Mouse (Mus musculus): Measurements from ENCODE around the gene Rps6ka2. TPM values are rescaled to one million over a fixed set of nuclear protein-coding genes. Genes with fewer than 3 reads are reported as not detected.
"Not testable (repeated sequence)": the region's sequence is repeated elsewhere in the genome, so short reads cannot be mapped to it uniquely, and the experiment has no call there.

The Rps6ka2 gene
- total RNA-seq, 2 experiments from 2014 or later, result 37.9 to 43.0 TPM

- DNase-seq (ENCODE audit: low spot score in 2 of 2), result peak in 1 of 2 experiments; percentile 61
These were observed 821 bp upstream of the Rps6ka2 start for GRCm38 (mm10) chr17:7168961-7169626.

DNA sequence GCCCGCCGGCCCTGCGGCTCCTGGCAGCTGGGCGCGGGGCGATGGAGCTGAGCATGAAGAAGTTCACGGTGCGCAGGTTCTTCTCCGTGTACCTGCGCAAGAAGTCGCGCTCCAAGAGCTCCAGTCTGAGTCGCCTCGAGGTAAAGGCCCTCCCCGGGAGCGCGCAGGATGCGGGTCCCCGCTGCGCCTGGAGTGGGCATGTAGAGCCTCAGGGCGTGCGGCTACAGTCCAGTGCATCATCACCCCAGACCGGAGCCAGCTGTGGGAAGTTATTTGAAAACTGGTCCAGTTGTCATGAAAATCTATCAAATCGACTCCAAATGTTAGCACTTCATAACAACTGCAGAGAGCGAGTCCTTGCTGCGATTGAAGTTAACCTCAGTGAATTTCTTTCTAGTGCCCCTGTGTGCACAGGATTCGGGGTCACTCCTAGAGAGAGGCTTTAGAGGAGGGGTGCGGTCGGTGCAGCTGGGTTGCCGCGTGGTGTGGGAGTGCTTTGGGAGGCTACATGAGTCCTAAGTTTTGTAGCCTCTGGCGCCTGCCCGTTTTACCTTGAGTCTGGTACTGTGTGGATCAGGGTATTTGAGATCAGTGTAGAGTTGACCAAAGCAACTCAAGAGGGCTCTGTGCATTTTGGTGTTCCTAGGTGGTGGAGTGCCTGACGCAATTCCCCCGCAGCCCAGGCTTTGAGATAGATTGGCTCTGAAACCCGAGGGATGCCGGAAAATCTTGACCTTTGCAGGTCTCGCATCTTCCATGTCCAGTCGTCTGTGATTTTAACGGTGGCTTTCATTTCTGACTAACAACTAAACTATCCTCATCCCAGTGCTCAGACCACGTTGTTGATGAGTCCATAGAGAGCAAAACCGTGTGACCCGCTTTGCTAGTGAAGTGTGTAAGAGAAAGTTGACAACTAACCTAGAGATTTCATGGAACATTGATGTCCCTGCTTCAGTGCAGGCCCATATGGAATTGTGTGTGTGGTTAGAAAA is 685 bp downstream of the Rps6ka2 start:
- no peak for DNase-seq (ENCODE audit: low spot score in 2 of 2)

GRCm38 (mm10) chr17:7173331-7174028 is 3.6 kb downstream of the Rps6ka2 start:
- no peak for DNase-seq (ENCODE audit: low spot score in 2 of 2)

- DNase-seq (ENCODE audit: low spot score in 2 of 2), result no peak
These were observed 5.4 kb downstream of the Rps6ka2 start for GRCm38 (mm10) chr17:7175293-7175692.

- no peak for DNase-seq (ENCODE audit: low spot score in 2 of 2)
These were observed 6.5 kb downstream of the Rps6ka2 start for GRCm38 (mm10) chr17:7176394-7176793.

DNA sequence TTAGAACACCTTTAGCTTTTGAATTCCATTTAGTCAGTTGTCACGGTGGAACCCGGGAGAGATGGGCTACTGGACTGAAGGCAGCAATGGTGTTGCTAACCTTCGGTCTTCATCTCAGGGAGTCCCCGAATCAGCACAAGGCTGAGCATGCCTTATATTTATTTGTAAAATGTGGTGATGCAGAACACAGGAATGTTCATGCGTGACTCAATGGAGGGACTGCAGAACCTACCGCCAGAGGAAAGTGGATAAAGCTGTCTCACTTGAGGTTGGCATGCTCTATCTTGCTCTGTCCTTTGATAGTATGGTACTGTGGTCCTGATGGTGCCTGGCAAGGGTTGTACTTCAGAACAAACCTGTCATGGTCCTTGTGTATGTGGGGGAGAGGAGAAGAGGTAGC is 8.3 kb downstream of the Rps6ka2 start:
- DNase-seq (ENCODE audit: low spot score in 2 of 2), result no peak

GRCm38 (mm10) chr17:7182187-7182586 is 12.3 kb downstream of the Rps6ka2 start:
- DNase-seq (ENCODE audit: low spot score in 2 of 2), result no peak

- not testable (repeated sequence) for DNase-seq (ENCODE audit: low spot score in 2 of 2)
These were observed 17.1 kb downstream of the Rps6ka2 start for GRCm38 (mm10) chr17:7187037-7187436.

GRCm38 (mm10) chr17:7189425-7189824 is 19.5 kb downstream of the Rps6ka2 start:
- no peak for DNase-seq (ENCODE audit: low spot score in 2 of 2)

- DNase-seq (ENCODE audit: low spot score in 2 of 2), result no peak
These were observed 20.1 kb downstream of the Rps6ka2 start for GRCm38 (mm10) chr17:7189975-7190374.

DNA sequence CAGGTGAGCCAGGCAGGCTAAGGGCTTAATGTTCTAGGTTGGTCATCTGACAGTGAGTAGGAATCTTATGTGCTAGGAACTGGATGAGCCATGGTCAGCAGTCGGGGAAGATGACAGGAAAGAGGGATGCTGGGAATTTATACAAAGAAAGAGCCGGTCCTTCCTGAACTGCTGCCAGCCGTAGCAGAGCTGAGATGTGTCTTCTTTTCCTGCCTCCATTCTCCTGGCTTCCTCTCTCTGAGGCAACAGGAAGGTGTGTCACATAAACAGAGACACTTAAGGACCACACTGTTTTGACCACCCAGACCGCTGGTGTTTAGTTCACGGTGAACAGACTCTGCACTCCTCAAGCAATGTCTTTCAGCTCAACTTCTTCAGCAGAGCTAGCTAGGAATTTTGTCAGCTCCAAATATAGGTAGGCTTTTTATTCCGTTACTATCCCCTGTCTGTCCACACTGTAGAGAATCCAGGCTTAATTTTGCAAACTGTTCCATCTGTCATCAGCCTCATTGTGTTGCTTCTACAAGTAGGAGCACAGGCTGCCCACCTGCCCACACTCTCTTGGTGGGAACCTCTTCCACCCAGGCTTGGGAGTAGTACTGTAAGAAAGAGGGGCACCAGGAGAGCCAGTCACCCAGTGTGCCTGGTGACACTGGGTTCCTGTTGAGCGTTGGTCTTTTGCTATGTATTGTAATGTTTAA is 24.4 kb downstream of the Rps6ka2 start:
- DNase-seq (ENCODE audit: low spot score in 2 of 2), result no peak

- no peak for DNase-seq (ENCODE audit: low spot score in 2 of 2)
These were observed 27.4 kb downstream of the Rps6ka2 start for GRCm38 (mm10) chr17:7197121-7197925.

- DNase-seq (ENCODE audit: low spot score in 2 of 2), result no peak
These were observed 35.0 kb downstream of the Rps6ka2 start for GRCm38 (mm10) chr17:7204771-7205406.

DNA sequence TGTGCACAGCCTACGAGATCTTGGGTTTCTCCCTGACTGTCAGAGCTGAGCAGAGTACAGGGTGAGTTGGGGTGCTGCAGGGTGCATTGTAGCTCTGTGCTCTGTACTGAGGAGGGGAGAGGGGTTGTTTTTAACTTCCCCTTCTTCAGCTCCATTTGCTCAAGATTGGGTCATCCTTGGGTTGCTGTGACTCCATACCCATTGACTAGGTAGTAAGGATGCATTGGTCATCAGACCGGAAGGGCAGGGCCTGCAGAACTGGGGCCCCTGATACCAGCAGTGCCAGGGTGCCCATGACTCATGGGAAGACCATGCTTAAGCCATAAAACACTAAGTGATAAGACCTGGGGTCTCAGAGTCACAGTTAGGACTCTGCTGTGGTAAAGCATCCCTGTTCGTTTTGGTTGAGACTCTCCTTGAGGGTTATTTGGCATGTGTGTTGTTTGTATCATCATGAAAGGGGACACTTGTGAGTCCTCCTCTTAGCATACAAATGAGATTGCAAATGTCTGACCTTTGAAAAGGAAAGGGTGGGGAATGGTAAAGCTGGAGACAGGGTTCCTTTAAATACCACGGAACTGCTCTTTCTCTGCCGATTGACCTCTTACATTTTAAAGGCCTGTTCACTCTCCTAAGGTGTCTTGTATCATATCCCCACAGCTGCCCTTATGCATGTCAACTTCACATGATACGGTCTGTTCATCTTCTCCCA is 36.7 kb downstream of the Rps6ka2 start:
- DNase-seq (ENCODE audit: low spot score in 2 of 2), result no peak

DNA sequence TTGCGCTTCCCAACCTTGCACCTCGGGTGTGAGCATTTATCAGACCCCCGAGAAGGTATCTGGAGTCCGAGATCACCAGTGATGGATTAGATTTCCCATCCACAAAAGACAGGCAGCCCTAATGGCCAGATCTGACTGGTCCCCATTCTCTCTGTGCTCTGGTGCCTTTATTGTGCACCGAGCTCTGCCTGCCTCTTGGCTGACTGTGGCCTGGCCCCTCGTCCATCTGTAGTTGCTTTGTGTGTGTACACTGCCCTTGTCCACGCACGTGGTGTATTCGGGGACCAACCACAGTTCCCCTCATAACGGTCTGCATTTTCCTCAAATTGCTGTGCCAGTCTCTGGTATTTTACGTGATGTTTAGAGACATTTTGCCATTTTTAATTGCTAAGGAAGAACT is 40.7 kb downstream of the Rps6ka2 start:
- DNase-seq (ENCODE audit: low spot score in 2 of 2), result no peak

DNA sequence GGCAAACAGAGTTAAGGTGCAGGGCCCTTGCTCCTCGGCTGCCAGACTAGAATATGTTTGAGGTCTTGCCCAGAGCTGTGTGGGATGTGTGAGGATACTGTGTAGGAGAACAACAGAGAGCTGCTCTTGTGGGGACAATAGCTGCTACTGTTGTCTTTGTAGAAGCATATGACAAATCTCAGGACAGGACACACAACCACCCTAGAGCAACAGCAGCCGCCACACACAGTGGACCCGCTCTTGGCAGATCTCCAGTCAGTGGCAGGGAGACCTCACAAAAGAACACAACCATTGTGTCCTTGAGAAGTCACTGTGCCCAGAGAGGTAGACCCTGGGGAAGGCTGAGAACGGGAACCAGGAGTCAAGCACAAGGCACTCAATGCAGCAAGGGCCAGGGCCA is 42.0 kb downstream of the Rps6ka2 start:
- no peak for DNase-seq (ENCODE audit: low spot score in 2 of 2)

- DNase-seq (ENCODE audit: low spot score in 2 of 2), result no peak
These were observed 43.3 kb downstream of the Rps6ka2 start for GRCm38 (mm10) chr17:7213214-7213613.

DNA sequence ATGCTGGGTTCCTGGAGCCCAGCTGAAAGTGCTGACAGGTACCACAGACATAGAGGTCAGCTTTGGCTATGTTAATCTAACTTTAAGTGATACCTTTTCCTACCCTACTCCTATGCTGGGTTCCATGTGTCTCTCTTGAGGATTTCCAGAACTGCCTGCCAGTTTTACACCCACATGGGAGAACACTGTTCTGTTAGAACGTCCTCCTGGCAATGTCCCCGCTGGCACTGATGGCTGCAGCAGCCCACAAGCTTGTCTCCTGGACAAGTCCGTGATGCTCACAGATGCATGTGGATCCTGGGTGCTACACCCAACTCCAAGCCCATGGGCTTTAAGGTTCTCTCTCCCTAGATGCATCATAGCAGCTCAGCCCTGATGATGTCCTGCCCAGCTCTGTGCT is 44.1 kb downstream of the Rps6ka2 start:
- DNase-seq (ENCODE audit: low spot score in 2 of 2), result no peak

- DNase-seq (ENCODE audit: low spot score in 2 of 2), result no peak
These were observed 47.9 kb downstream of the Rps6ka2 start for GRCm38 (mm10) chr17:7217791-7218329.

All from gastrocnemius, postnatal 4 days (tissue).